Mouse (Mus musculus) forebrain, postnatal 0 days (tissue): ENCODE results near the gene Gtf2i. TPM values are rescaled to one million over a fixed set of nuclear protein-coding genes. Genes with fewer than 3 reads are reported as not detected.
A peak's percentile ranks its signal among the peaks of the same experiment; 100 is the strongest.

Source experiments
- ATAC-seq: fragments of 200-750 bp; cut with Nextera tagmentation; 2 replicates; pipeline ENCODE4 v1.8.0; 2017; ENCODE audit warnings: mild to moderate bottlenecking, moderate library complexity
- DNase-seq: peaks from one replicate; pipeline ENCODE4 v3.0.0-alpha.2; 2015
- H3K27ac ChIP-seq: fragments of 300-500 bp; sonication (generic); 2 replicates; pipeline ENCODE4 v1.5.1; 2014; ENCODE audit warnings: low read depth, mild to moderate bottlenecking, antibody characterized with exemption, low read length, moderate library complexity, mixed read lengths
- H3K27me3 ChIP-seq: fragments of 300-500 bp; sonication (generic); 2 replicates; pipeline ENCODE4 v1.6.1; 2014; ENCODE audit warnings: mild to moderate bottlenecking, low read length, mixed read lengths; ENCODE audit not compliant: insufficient read depth
- H3K36me3 ChIP-seq: fragments of 300-500 bp; sonication (generic); 2 replicates; pipeline ENCODE4 v1.6.1; 2014; ENCODE audit warnings: mild to moderate bottlenecking, moderate library complexity; ENCODE audit not compliant: insufficient read depth
- H3K4me1 ChIP-seq: fragments of 300-500 bp; sonication (generic); 2 replicates; pipeline ENCODE4 v1.6.1; 2014; ENCODE audit warnings: antibody characterized with exemption; ENCODE audit not compliant: insufficient read depth
- H3K4me2 ChIP-seq: fragments of 300-500 bp; sonication (generic); 2 replicates; pipeline ENCODE4 v1.6.1; 2014; ENCODE audit warnings: low read depth, mild to moderate bottlenecking, moderate library complexity
- H3K4me3 ChIP-seq: fragments of 300-500 bp; sonication (generic); 2 replicates; pipeline ENCODE4 v1.5.1; 2014; ENCODE audit warnings: low read depth, low read length, mixed read lengths
- H3K9ac ChIP-seq: fragments of 300-500 bp; sonication (generic); 2 replicates; pipeline ENCODE4 v1.6.1; 2014; ENCODE audit warnings: mild to moderate bottlenecking
- H3K9me3 ChIP-seq: fragments of 300-500 bp; sonication (generic); 2 replicates; pipeline ENCODE4 v1.6.1; 2016; ENCODE audit warnings: low read length
- CTCF ChIP-seq: sonication (generic); IDR thresholded peaks from 2 replicates; pipeline ENCODE4 v1.5.1; 2016; ENCODE audit warnings: antibody characterized with exemption, control low read depth, low read depth
- WGBS: fragments of 180-500 bp; shearing (Covaris S2); extraction: QIAGEN DNeasy Blood & Tissue Kit; methylation state at CpG from one replicate; pipeline ENCODE4 v1.1.7; 2014; 5-methylcytosine and 5-hydroxymethylcytosine counted together
- polyA plus RNA-seq: library from polyadenylated mRNA; unstranded; fragments of >200 nt; fragmentation: Nextera tagmentation; extraction: Ambion mirVana; gene quantifications from 2 replicates; pipeline ENCODE4 v1.2.1, GENCODE M21; 2015
- total RNA-seq: library from RNA; depleted of rRNA; stranded (reverse); fragments of >200 nt; gene quantifications from 2 replicates; pipeline ENCODE4 v1.2.3, GENCODE M21; 2014

The Gtf2i gene
- total and polyA plus RNA-seq, 2 experiments from 2014 or later = 85.6 to 120 TPM

DNA sequence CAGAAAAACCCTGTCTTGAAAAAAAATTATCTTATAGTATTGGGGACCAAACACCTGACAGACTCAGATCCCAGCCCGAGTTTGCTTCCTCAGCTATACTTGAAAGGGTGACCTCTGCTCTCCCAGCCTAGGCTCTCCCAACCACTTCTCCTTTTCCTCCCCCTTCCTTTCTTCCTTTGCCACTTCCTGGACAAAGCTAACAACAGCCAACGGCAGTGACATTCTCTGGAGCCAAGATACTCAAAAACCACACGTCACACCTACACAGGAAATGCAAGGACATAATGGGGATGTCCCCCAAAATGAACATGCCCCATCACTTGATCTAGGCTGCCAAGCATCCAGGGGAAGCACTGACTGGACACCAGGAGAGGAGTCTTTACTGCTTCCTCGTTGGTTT is 56.2 kb downstream of the Gtf2i start:
- no peak overlapping the region for H3K4me3 ChIP-seq
- no peak overlapping the region for H3K27ac ChIP-seq
- H3K36me3 ChIP-seq = peaks cover 92% of the 10 kb centered on the region
- ATAC-seq (no peak), DNase-seq (no peak)
- no peaks in the 10 kb centered on the region for H3K4me1 ChIP-seq
- H3K4me2 ChIP-seq = no peak overlapping the region
- H3K27me3 ChIP-seq = no peaks in the 10 kb centered on the region
- H3K9ac ChIP-seq = no peak overlapping the region
- no peak for TF ChIP-seq CTCF
- 76% methylated on average over 4 of the region's 4 CpGs for WGBS
- no peaks in the 10 kb centered on the region for H3K9me3 ChIP-seq

DNA sequence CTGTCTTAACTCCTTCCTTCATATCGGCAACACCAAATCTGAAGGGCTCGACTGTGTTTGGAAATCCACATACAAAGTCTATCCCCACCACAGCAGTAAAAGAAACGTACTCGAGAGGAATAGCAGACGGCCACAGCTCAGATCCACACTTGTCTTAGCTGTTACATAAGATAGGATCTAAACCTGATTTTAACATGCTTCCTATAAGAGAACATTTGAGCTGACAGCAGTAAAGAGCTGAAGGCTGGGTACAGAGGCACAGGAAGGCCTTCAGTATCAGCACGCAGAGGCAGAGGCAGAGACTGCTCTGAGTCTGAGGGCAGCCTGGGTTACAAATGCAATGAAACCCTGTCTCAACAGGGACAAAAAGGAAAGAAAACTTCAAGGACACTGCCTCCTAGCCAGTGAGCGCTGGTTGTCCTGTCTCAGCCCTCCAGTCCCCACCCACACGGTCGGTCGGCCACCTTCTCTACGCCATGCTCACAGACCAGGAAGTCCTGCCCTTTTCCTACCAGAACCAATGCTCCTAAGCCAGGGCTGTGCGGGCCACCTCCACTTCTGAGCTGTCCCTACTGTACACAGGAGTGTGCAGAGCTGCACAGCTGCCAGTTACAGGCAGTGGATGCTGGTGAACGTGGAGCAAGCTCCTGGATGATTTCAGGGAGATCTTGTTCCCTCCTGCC is 57.1 kb downstream of the Gtf2i start:
- H3K27me3 ChIP-seq = no peaks in the 10 kb centered on the region
- 90% methylated on average over 13 of the region's 13 CpGs for WGBS
- no peak overlapping the region for H3K27ac ChIP-seq
- no peak overlapping the region for H3K9ac ChIP-seq
- H3K4me3 ChIP-seq = no peak overlapping the region
- H3K4me2 ChIP-seq = no peak overlapping the region
- ATAC-seq (no peak), DNase-seq (no peak)
- H3K4me1 ChIP-seq = no peaks in the 10 kb centered on the region
- TF ChIP-seq CTCF = no peak
- H3K36me3 ChIP-seq = peaks cover 91% of the 10 kb centered on the region
- no peaks in the 10 kb centered on the region for H3K9me3 ChIP-seq

DNA sequence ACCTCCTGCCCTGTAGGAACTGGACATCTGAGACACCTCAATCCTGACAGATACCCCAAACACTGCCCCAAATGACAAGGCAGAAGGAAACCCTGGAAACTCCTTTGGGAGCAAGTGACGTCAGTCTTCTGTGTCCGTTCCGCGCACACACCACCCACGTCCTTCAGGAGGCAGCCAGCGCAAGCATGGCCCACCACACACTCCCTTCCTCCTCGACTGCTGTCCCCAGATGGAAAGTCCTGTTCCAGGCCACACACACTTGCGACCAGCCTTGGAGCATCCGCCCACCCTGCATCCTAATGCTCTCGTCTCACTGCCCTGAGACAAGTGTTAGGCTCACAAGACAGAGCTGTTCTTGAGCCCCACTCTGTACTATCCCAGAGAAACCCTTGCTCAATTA is 59.3 kb downstream of the Gtf2i start:
- Histone ChIP-seq H3K4me2 (no peak overlapping the region), H3K4me1 (no peaks in the 10 kb centered on the region), H3K36me3 (peaks cover 89% of the 10 kb centered on the region), H3K4me3 (no peak overlapping the region), H3K27ac (no peak overlapping the region), H3K9ac (no peak overlapping the region), H3K27me3 (no peaks in the 10 kb centered on the region), H3K9me3 (no peaks in the 10 kb centered on the region)
- DNase-seq (no peak), ATAC-seq (no peak)
- no peak for TF ChIP-seq CTCF
- 91% methylated on average over 10 of the region's 10 CpGs for WGBS

DNA sequence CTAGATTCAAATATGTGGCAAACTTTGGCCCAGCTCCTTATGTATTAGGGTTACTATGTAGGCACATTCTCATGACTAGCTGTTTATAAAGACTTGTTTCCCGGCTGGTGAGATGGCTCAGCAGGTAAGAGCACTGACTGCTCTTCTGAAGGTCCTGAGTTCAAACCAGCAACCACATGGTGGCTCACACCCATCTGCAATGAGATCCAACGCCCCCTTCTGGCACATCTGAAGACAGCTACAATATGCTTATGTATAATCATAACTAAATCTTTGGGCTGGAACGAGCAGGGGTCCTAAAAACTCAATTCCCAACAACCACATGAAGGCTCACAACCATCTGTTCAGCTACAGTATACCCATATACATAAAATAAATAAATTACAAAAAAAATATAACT is 60.8 kb downstream of the Gtf2i start:
- Histone ChIP-seq H3K36me3 (peaks cover 88% of the 10 kb centered on the region), H3K27me3 (no peaks in the 10 kb centered on the region)

DNA sequence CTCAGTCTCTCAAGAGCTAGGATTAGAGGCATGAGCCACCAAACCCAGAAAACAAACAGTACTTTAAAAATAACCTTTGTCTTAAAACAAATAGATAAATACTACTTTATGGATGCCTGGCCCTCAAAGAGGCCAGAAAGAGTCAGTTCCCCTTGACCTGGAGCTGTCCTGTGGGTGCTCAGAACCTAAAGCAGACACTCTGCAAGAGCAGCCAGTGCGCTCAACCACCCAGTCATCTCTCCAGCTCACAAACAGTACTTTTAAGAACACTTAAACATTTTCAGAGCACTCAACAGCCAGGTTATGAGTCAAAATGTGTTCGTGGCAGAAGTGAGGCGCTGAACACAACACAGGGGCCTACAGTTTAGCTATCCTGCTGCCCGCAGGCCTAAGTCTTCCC is 63.5 kb downstream of the Gtf2i start:
- Histone ChIP-seq H3K4me3 (no peak overlapping the region), H3K36me3 (peaks cover 94% of the 10 kb centered on the region), H3K27ac (no peak overlapping the region), H3K9ac (no peak overlapping the region), H3K27me3 (no peaks in the 10 kb centered on the region), H3K4me2 (no peak overlapping the region), H3K9me3 (no peaks in the 10 kb centered on the region), H3K4me1 (no peaks in the 10 kb centered on the region)
- TF ChIP-seq CTCF = no peak
- DNase-seq (no peak), ATAC-seq (no peak)
- 97% methylated on average over 4 of the region's 4 CpGs for WGBS

More for the DNA sequence above, 60.8 kb downstream of the Gtf2i start:
- Histone ChIP-seq H3K4me3 (no peak overlapping the region), H3K27ac (no peak overlapping the region), H3K9ac (no peak overlapping the region), H3K9me3 (no peaks in the 10 kb centered on the region), H3K4me2 (no peak overlapping the region), H3K4me1 (no peaks in the 10 kb centered on the region)
- DNase-seq (no peak), ATAC-seq (no peak)
- peak; percentile 25; the same call in 1 of the 2 replicates for TF ChIP-seq CTCF
- whole genome bisulfite sequencing = 72% methylated on average over 3 of the region's 3 CpGs

DNA sequence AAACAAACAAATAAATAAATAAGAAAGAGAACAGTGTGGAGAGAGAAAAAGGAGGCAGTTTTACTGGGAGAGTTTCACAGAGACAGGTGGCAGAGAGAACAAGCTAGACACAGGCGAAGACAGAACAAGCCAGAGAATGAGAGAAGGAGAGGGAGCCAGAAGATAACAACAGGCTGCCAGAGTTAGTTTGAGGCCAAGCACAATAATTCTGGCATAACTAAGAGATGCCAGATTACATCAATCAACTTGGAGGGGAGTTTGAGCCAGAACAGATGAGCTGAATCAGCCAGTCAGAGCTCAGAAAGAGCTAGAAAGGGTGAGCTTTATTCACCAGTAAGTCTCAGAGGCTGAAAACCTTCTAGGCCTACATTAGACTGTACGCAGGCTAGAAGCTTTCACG is 64.0 kb downstream of the Gtf2i start:
- Histone ChIP-seq H3K4me3 (no peak overlapping the region), H3K9me3 (no peaks in the 10 kb centered on the region), H3K36me3 (peaks cover 94% of the 10 kb centered on the region), H3K9ac (no peak overlapping the region), H3K27me3 (no peaks in the 10 kb centered on the region), H3K4me1 (no peaks in the 10 kb centered on the region), H3K27ac (no peak overlapping the region), H3K4me2 (no peak overlapping the region)
- DNase-seq = peak; percentile 62
- ATAC-seq = peak; percentile 48; the same call in 1 of the 2 replicates
- TF ChIP-seq CTCF = no peak
- 83% methylated on average over 3 of the region's 3 CpGs for WGBS

DNA sequence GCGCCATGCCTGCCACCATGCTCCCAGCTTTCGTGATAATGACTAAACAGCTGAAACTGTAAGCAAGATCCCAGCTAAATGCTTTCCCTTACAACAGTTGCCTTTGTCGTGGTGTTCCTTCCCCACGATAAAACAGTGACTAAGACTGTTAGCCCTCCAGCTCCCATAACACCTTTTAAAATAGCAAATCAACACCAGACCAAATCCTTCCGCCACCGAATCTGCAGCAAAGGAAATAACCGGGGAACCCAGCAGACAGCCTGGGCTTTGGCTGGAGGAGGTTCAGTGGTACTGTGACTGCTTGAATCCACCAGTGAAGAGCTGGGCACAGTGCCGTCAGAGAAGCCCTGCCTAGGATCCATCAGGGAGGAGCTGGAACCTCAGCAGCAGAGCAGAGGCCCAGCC is 65.3 kb downstream of the Gtf2i start:
- Histone ChIP-seq H3K27ac (no peak overlapping the region), H3K36me3 (peaks cover 94% of the 10 kb centered on the region), H3K9ac (no peak overlapping the region), H3K4me3 (no peak overlapping the region), H3K4me2 (no peak overlapping the region), H3K4me1 (no peaks in the 10 kb centered on the region), H3K27me3 (no peaks in the 10 kb centered on the region), H3K9me3 (no peaks in the 10 kb centered on the region)
- no peak for ATAC-seq
- WGBS = 83% methylated on average over 8 of the region's 8 CpGs
- no peak for DNase-seq
- no peak for TF ChIP-seq CTCF
